9 mouse cellular contexts compared by ENCODE assay signal in genomic region chr12:77739047-77739760, GRCm38 (mm10).
DNase-seq lines count a peak whose midpoint lies in the region; ATAC-seq lines count a peak whose summit lies in the region.
"Had no signal": no experiment of that assay in that cellular context is flagged by ENCODE, and none has a peak within 500 bp of the region (broad histone marks: within the 10 kb centered on the region; RNA-seq: fewer than 3 reads in every experiment).

No protein-coding gene starts in this region.

- ATAC-seq in hindbrain, embryonic 14.5 days (ENCODE audit: low FRiP score): peak; percentile 62; the same call in 1 of the 2 replicates

- no peak overlapping the region for H3K9ac ChIP-seq in hindbrain, embryonic 14.5 days
- H3K9ac ChIP-seq: limb, embryonic 12.5 days had no signal

- no peaks in the 10 kb centered on the region for H3K27me3 ChIP-seq in hindbrain, embryonic 14.5 days (ENCODE audit: control insufficient read depth, insufficient read depth, low read length)
- H3K27me3 ChIP-seq: limb, embryonic 12.5 days had no signal

- WGBS in hindbrain, embryonic 14.5 days: 39% methylated on average over 6 of the region's 6 CpGs

- peaks cover 8% of the 10 kb centered on the region for H3K4me1 ChIP-seq in hindbrain, embryonic 14.5 days (replicated peaks; ENCODE audit: control insufficient read depth, insufficient read depth, low read length)

- H3K36me3 ChIP-seq in hindbrain, embryonic 14.5 days (replicated peaks; ENCODE audit: control insufficient read depth, insufficient read depth): no peaks in the 10 kb centered on the region
- H3K36me3 ChIP-seq: limb, embryonic 12.5 days had no signal

- H3K4me3 ChIP-seq in hindbrain, embryonic 14.5 days (replicated peaks; ENCODE audit: low read length): no peak overlapping the region
- H3K4me3 ChIP-seq: limb, embryonic 12.5 days had no signal

- H3K9me3 ChIP-seq in hindbrain, embryonic 14.5 days (ENCODE audit: control insufficient read depth, low read length): no peaks in the 10 kb centered on the region
- H3K9me3 ChIP-seq: limb, embryonic 12.5 days had no signal

- peak overlapping the region; percentile 40 for H3K27ac ChIP-seq in hindbrain, embryonic 14.5 days
- H3K27ac ChIP-seq: limb, embryonic 12.5 days had no signal

- no peak overlapping the region for H3K4me2 ChIP-seq in hindbrain, embryonic 14.5 days (replicated peaks)
- H3K4me2 ChIP-seq: limb, embryonic 12.5 days had no signal

- DNase-seq in embryo, embryonic 10.5 days (ENCODE audit: low spot score): peak; percentile 23
- DNase-seq in embryo, embryonic 9.5 days (ENCODE audit: extremely low spot score): no peak
- peak; percentile 5 for DNase-seq in ovary, postnatal 36 days (ENCODE audit: low spot score)
- no peak for DNase-seq in ovary, adult 18-20 months (ENCODE audit: low spot score)
- DNase-seq in hindbrain, embryonic 14.5 days (ENCODE audit: low spot score): peak; percentile 33
- peak; percentile 73 for DNase-seq in retina, postnatal 1 day
- no peak for DNase-seq in urinary bladder, postnatal 10 days (ENCODE audit: low spot score)
- DNase-seq in T-cell, adult 2 months (ENCODE audit: low spot score): no peak

Comparison
In these comparisons a context has a peak if more than half of its experiments do, and no peak if none do; other contexts are left out.
1. DNase-seq: peak in embryo, embryonic 10.5 days (single experiment), ovary, postnatal 36 days (single experiment), hindbrain, embryonic 14.5 days (single experiment) and retina, postnatal 1 day (single experiment); none in embryo, embryonic 9.5 days (single experiment), ovary, adult 18-20 months (single experiment), urinary bladder, postnatal 10 days (single experiment) and T-cell, adult 2 months (single experiment).